Mouse (Mus musculus): ENCODE results near the gene Gkn1. TPM values are rescaled to one million over a fixed set of nuclear protein-coding genes. Genes with fewer than 3 reads are reported as not detected.

Gene Gkn1
- total RNA-seq, 1 experiment: not detected

- Histone ChIP-seq H3K36me3 (ENCODE audit: control insufficient read depth, insufficient read depth, low read length, poor library complexity, severe bottlenecking) (no peaks in the 10 kb centered on the region), H3K27ac (ENCODE audit: insufficient read depth, low read depth, low read length, poor library complexity, severe bottlenecking) (no peak overlapping the region), H3K9ac (ENCODE audit: insufficient read depth, low read depth, low read length, poor library complexity, severe bottlenecking) (no peak overlapping the region), H3K9me3 (ENCODE audit: control insufficient read depth, insufficient read depth, low read depth, low read length) (no peaks in the 10 kb centered on the region), H3K4me3 (ENCODE audit: insufficient read depth in 1 of 2, low read depth in 1 of 2, low read length in 2 of 2, poor library complexity in 1 of 2, severe bottlenecking in 1 of 2) (peak overlapping the region; percentile 63), H3K4me1 (ENCODE audit: control insufficient read depth in 2 of 2, insufficient read depth in 2 of 2, low read length in 2 of 2, poor library complexity in 1 of 2) (no peaks in the 10 kb centered on the region)
- in situ Hi-C loops (cut with MboI; ENCODE audit: low sequenced_read_pairs in 2 of 2, unreplicated experiment in 2 of 2): no loop called here
- DNase-seq (ENCODE audit: low read depth, low spot score): no peak
- TF ChIP-seq ZC3H11A (IDR thresholded peaks at IDR 0.05; ENCODE audit: borderline replicate concordance, low read depth, low read length): no peak
- no peak for TF ChIP-seq MAFK (IDR thresholded peaks at IDR 0.05; ENCODE audit: insufficient read depth, low read depth, low read length)
- no peak for TF ChIP-seq ZNF384 (IDR thresholded peaks at IDR 0.05; ENCODE audit: low read depth, low read length)
These were observed 16.2 kb downstream of the Gkn1 start for GRCm38 (mm10) chr6:87334361-87335090.

DNA sequence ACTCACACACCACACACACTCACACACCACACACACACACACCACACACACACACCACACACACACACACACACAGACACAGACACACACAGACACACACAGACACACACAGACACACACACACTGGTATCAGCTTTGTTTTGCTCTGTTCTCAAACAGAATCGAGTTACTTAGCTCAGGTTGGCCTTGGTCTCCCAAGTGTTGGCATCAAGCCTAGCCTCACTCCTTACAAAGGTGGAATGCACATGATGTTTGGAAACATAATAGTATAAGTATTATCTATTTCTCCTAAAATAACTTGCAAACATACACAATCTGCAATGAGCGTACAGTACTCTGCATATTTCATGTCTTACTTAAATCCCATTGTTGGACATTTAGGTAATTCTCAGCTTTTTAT is 18.4 kb downstream of the Gkn1 start:
- TF ChIP-seq CHD2 (IDR thresholded peaks at IDR 0.05; ENCODE audit: low read depth, low read length) (no peak), ZC3H11A (IDR thresholded peaks at IDR 0.05; ENCODE audit: borderline replicate concordance, low read depth, low read length) (no peak), ZNF384 (IDR thresholded peaks at IDR 0.05; ENCODE audit: low read depth, low read length) (no peak), HCFC1 (IDR thresholded peaks at IDR 0.05; ENCODE audit: borderline replicate concordance, insufficient read depth, low read length) (no peak), MAFK (IDR thresholded peaks at IDR 0.05; ENCODE audit: insufficient read depth, low read depth, low read length) (no peak)
- in situ Hi-C loops (cut with MboI; ENCODE audit: low sequenced_read_pairs in 2 of 2, unreplicated experiment in 2 of 2): no loop called here
- no peaks in the 10 kb centered on the region for H3K36me3 ChIP-seq (ENCODE audit: control insufficient read depth, insufficient read depth, low read length, poor library complexity, severe bottlenecking)
- no peak overlapping the region for H3K9ac ChIP-seq (ENCODE audit: insufficient read depth, low read depth, low read length, poor library complexity, severe bottlenecking)
- no peak overlapping the region for H3K27ac ChIP-seq (ENCODE audit: insufficient read depth, low read depth, low read length, poor library complexity, severe bottlenecking)
- H3K4me1 ChIP-seq (ENCODE audit: control insufficient read depth in 2 of 2, insufficient read depth in 2 of 2, low read length in 2 of 2, poor library complexity in 1 of 2): no peaks in the 10 kb centered on the region
- H3K9me3 ChIP-seq (ENCODE audit: control insufficient read depth, insufficient read depth, low read depth, low read length): no peaks in the 10 kb centered on the region
- DNase-seq (ENCODE audit: low read depth, low spot score): no peak
- no peak overlapping the region for H3K4me3 ChIP-seq (ENCODE audit: insufficient read depth in 1 of 2, low read depth in 1 of 2, low read length in 2 of 2, poor library complexity in 1 of 2, severe bottlenecking in 1 of 2)

DNA sequence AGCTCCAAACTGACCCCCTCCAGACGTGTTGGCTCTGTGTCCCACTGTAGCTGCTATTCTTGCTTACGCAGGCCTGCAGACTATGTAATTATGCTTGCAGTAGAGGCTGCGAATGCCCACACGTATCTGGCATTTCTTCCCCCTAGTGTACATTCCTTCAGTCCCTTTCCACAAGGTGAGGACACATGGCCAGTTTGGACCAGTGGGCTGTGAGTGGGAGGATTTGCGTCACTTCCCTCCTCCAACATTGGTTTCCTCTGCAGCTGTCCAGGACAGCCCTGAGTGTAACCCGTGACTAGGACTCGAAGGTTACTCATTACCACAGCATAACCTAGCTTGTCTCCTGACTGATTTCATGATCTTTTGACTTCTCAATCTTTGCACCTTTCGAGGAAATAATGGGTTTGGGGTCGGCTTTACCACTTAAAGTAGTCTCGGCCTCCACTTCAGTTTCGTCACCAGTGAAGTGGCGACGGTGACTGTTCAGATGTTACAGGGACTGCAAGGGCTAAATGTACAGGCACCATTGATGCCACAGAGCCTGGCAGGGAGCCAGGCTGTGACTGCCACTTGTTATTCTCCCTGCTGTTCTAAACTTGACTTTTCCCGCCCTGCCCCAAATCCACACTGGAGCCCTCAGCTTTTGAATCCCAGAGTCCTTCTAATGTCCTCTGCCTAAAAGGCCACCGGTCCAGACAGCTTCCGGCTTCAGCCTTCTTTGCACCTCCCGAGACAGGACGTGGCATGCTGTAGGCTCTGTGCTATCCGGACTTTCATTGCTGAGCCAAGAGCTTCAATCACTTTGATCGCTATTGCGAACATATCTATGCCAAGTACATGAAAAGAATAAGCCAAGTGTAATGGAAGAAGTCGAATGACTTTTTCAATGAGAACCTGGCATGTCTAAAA is 22.2 kb downstream of the Gkn1 start:
- no peaks in the 10 kb centered on the region for H3K4me1 ChIP-seq (ENCODE audit: control insufficient read depth in 2 of 2, insufficient read depth in 2 of 2, low read length in 2 of 2, poor library complexity in 1 of 2)
- DNase-seq (ENCODE audit: low read depth, low spot score): no peak
- H3K36me3 ChIP-seq (ENCODE audit: control insufficient read depth, insufficient read depth, low read length, poor library complexity, severe bottlenecking): no peaks in the 10 kb centered on the region
- TF ChIP-seq ZNF384 (IDR thresholded peaks at IDR 0.05; ENCODE audit: low read depth, low read length) (no peak), HCFC1 (IDR thresholded peaks at IDR 0.05; ENCODE audit: borderline replicate concordance, insufficient read depth, low read length) (no peak), ZC3H11A (IDR thresholded peaks at IDR 0.05; ENCODE audit: borderline replicate concordance, low read depth, low read length) (no peak), MAFK (IDR thresholded peaks at IDR 0.05; ENCODE audit: insufficient read depth, low read depth, low read length) (no peak), CHD2 (IDR thresholded peaks at IDR 0.05; ENCODE audit: low read depth, low read length) (no peak)
- H3K4me3 ChIP-seq (ENCODE audit: insufficient read depth in 1 of 2, low read depth in 1 of 2, low read length in 2 of 2, poor library complexity in 1 of 2, severe bottlenecking in 1 of 2): no peak overlapping the region
- no peaks in the 10 kb centered on the region for H3K9me3 ChIP-seq (ENCODE audit: control insufficient read depth, insufficient read depth, low read depth, low read length)
- in situ Hi-C loops (cut with MboI; ENCODE audit: low sequenced_read_pairs in 2 of 2, unreplicated experiment in 2 of 2): no loop called here
- H3K27ac ChIP-seq (ENCODE audit: insufficient read depth, low read depth, low read length, poor library complexity, severe bottlenecking): no peak overlapping the region
- H3K9ac ChIP-seq (ENCODE audit: insufficient read depth, low read depth, low read length, poor library complexity, severe bottlenecking): no peak overlapping the region

DNA sequence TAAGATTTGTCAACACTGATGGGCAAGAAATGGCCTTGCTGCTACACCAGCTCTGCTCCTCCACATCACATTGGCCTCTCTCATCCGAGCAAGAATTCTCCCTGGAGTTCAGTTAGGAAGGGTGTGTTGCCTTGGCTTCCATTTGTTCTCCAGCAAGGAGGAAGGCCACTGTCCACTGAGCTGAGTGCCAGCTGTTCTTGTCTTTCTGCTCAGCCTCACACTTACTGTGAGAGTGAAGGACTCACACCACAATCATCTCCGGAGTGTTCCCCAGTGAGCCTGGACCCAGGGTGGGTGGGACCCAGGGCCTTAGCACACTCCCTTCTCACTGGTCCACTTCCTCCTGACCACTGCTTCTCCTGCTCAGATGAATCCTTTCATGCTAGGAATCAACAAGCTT is 23.8 kb downstream of the Gkn1 start:
- Histone ChIP-seq H3K9me3 (ENCODE audit: control insufficient read depth, insufficient read depth, low read depth, low read length) (no peaks in the 10 kb centered on the region), H3K4me3 (ENCODE audit: insufficient read depth in 1 of 2, low read depth in 1 of 2, low read length in 2 of 2, poor library complexity in 1 of 2, severe bottlenecking in 1 of 2) (no peak overlapping the region), H3K36me3 (ENCODE audit: control insufficient read depth, insufficient read depth, low read length, poor library complexity, severe bottlenecking) (no peaks in the 10 kb centered on the region), H3K9ac (ENCODE audit: insufficient read depth, low read depth, low read length, poor library complexity, severe bottlenecking) (no peak overlapping the region), H3K4me1 (ENCODE audit: control insufficient read depth in 2 of 2, insufficient read depth in 2 of 2, low read length in 2 of 2, poor library complexity in 1 of 2) (no peaks in the 10 kb centered on the region), H3K27ac (ENCODE audit: insufficient read depth, low read depth, low read length, poor library complexity, severe bottlenecking) (no peak overlapping the region)
- in situ Hi-C loops (cut with MboI; ENCODE audit: low sequenced_read_pairs in 2 of 2, unreplicated experiment in 2 of 2): no loop called here
- TF ChIP-seq CHD2 (IDR thresholded peaks at IDR 0.05; ENCODE audit: low read depth, low read length) (no peak), ZNF384 (IDR thresholded peaks at IDR 0.05; ENCODE audit: low read depth, low read length) (no peak), MAFK (IDR thresholded peaks at IDR 0.05; ENCODE audit: insufficient read depth, low read depth, low read length) (no peak)
- no peak for DNase-seq (ENCODE audit: low read depth, low spot score)
